Comparison of ENCODE assay signal across 10 mouse cellular contexts in the genomic region with DNA sequence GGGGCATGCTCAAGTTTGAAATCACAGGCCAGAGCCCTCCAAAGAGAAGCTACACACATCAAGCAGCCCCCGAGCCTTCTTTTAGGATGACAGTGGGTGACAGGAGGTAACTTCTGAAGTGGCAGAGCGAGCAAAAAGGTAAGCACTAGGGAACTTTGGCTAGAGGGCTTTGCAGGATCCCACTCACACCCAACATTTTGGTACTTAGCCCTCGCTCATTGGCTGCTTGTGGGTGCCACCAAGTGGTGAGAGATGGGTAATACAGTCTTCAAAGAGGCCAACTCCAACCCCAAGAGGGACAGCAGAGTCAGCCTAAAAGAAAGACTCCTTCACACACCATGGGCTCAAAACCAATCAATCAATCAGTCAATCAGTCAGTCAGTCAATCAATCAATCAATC.
DNase-seq lines count a peak whose midpoint lies in the region; ATAC-seq and TF ChIP-seq lines count a peak whose summit lies in the region.
"Had no signal": no experiment of that assay in that cellular context is flagged by ENCODE, and none has a peak within 500 bp of the region (broad histone marks: within the 10 kb centered on the region; RNA-seq: fewer than 3 reads in every experiment).

No protein-coding gene starts in this region.

- DNase-seq in kidney, adult 9 months = peak; percentile 46
- DNase-seq in A20 (ENCODE audit: low read depth, low spot score) = peak; percentile 50
- peak; percentile 74 to 77 for DNase-seq in cerebellum, postnatal 10 days
- peak; percentile 60 for DNase-seq in kidney, postnatal 10 days
- DNase-seq in thymus, postnatal 14 days = peak; percentile 33
- DNase-seq in urinary bladder, adult 18-20 months (ENCODE audit: low spot score in 2 of 2) = no peak
- DNase-seq: liver, embryonic 13.5 days had no signal

- H3K4me3 ChIP-seq in kidney, embryonic 14.5 days (ENCODE audit: low read length) = no peak overlapping the region
- no peak overlapping the region for H3K4me3 ChIP-seq in ES-Bruce4 (ENCODE audit: low read depth, low read length)
- H3K4me3 ChIP-seq: embryonic facial prominence, embryonic 15.5 days; liver, embryonic 13.5 days had no signal

- WGBS in kidney, embryonic 14.5 days = 27% methylated on average over 3 of the region's 3 CpGs

- TF ChIP-seq POLR2A in ES-Bruce4 (IDR thresholded peaks at IDR 0.05; ENCODE audit: insufficient read depth, low read length) = no peak

- TF ChIP-seq CTCF in ES-Bruce4 (IDR thresholded peaks at IDR 0.05; ENCODE audit: low read depth, low read length) = peak; percentile 76

- no peak for ATAC-seq in kidney, embryonic 14.5 days (ENCODE audit: low FRiP score, low TSS enrichment)

- H3K4me2 ChIP-seq in kidney, embryonic 14.5 days (replicated peaks; ENCODE audit: low read depth, low read length) = no peak overlapping the region
- H3K4me2 ChIP-seq: embryonic facial prominence, embryonic 15.5 days; liver, embryonic 13.5 days had no signal

- no peaks in the 10 kb centered on the region for H3K9me3 ChIP-seq in kidney, embryonic 14.5 days (ENCODE audit: control insufficient read depth, low read length)
- H3K9me3 ChIP-seq in ES-Bruce4 (replicated peaks; ENCODE audit: control insufficient read depth, insufficient read depth, low read length, poor library complexity, severe bottlenecking) = no peaks in the 10 kb centered on the region
- H3K9me3 ChIP-seq: embryonic facial prominence, embryonic 15.5 days; liver, embryonic 13.5 days had no signal

- H3K27me3 ChIP-seq in kidney, embryonic 14.5 days (ENCODE audit: control insufficient read depth, insufficient read depth, low read length) = peaks cover 54% of the 10 kb centered on the region
- H3K27me3 ChIP-seq in ES-Bruce4 (ENCODE audit: control insufficient read depth, insufficient read depth, low read length, poor library complexity, severe bottlenecking) = no peaks in the 10 kb centered on the region

- TF ChIP-seq EP300 in ES-Bruce4 (IDR thresholded peaks at IDR 0.05; ENCODE audit: insufficient read depth, low read depth, low read length) = no peak

- no peaks in the 10 kb centered on the region for H3K36me3 ChIP-seq in kidney, embryonic 14.5 days (ENCODE audit: control insufficient read depth, insufficient read depth, low read length)
- H3K36me3 ChIP-seq in ES-Bruce4 (ENCODE audit: control insufficient read depth, insufficient read depth, low read length, poor library complexity, severe bottlenecking) = no peaks in the 10 kb centered on the region
- H3K36me3 ChIP-seq: embryonic facial prominence, embryonic 15.5 days; liver, embryonic 13.5 days had no signal

- peaks cover 8% of the 10 kb centered on the region for H3K4me1 ChIP-seq in kidney, embryonic 14.5 days (ENCODE audit: control insufficient read depth, insufficient read depth, low read length)
- H3K4me1 ChIP-seq in ES-Bruce4 (ENCODE audit: control insufficient read depth, insufficient read depth, low read length) = no peaks in the 10 kb centered on the region

- H3K9ac ChIP-seq in kidney, embryonic 14.5 days (ENCODE audit: low read depth, low read length) = no peak overlapping the region
- H3K9ac ChIP-seq in ES-Bruce4 (ENCODE audit: low read depth, poor library complexity, severe bottlenecking) = no peak overlapping the region
- H3K9ac ChIP-seq: embryonic facial prominence, embryonic 15.5 days; liver, embryonic 13.5 days had no signal

- H3K27ac ChIP-seq in kidney, embryonic 14.5 days (ENCODE audit: low read depth, low read length) = no peak overlapping the region
- H3K27ac ChIP-seq in ES-Bruce4 (ENCODE audit: insufficient read depth, low read length) = no peak overlapping the region
- H3K27ac ChIP-seq: embryonic facial prominence, embryonic 15.5 days; liver, embryonic 13.5 days had no signal

Comparison
In these comparisons a context has a peak if more than half of its experiments do, and no peak if none do; other contexts are left out.
1. DNase-seq: peak in kidney, adult 9 months (single experiment), A20 (single experiment), cerebellum, postnatal 10 days (2 of 2), kidney, postnatal 10 days (single experiment) and thymus, postnatal 14 days (single experiment); none in urinary bladder, adult 18-20 months (0 of 2).